Mouse (Mus musculus) neural tube, embryonic 14.5 days (tissue): ENCODE measurements around the gene Naga. TPM values are rescaled to one million over a fixed set of nuclear protein-coding genes. Genes with fewer than 3 reads are reported as not detected.

Experiments
- ATAC-seq: fragments of 200-750 bp; cut with Nextera tagmentation; 2 replicates; pipeline ENCODE4 v1.8.0; 2017; ENCODE audit warnings: low read depth, mild to moderate bottlenecking, moderate TSS enrichment, moderate library complexity
- H3K27ac ChIP-seq: fragments of 300-500 bp; sonication (generic); 2 replicates; pipeline ENCODE4 v1.5.1; 2014; ENCODE audit warnings: low read depth, mild to moderate bottlenecking, control low read depth, low read length, moderate library complexity, mixed read lengths
- H3K27me3 ChIP-seq: fragments of 300-500 bp; sonication (generic); 2 replicates; pipeline ENCODE4 v1.6.1; 2014; ENCODE audit warnings: low read length; ENCODE audit not compliant: control insufficient read depth, insufficient read depth
- H3K36me3 ChIP-seq: fragments of 300-500 bp; sonication (generic); 2 replicates; pipeline ENCODE4 v1.6.1; 2014; ENCODE audit warnings: low read length, mixed read lengths; ENCODE audit not compliant: control insufficient read depth, insufficient read depth
- H3K4me1 ChIP-seq: fragments of 300-500 bp; sonication (generic); 2 replicates; pipeline ENCODE4 v1.6.1; 2014; ENCODE audit warnings: low read length; ENCODE audit not compliant: control insufficient read depth, insufficient read depth
- H3K4me2 ChIP-seq: fragments of 300-500 bp; sonication (generic); 2 replicates; pipeline ENCODE4 v1.6.1; 2014; ENCODE audit warnings: mild to moderate bottlenecking, low read depth, low read length, control low read depth
- H3K4me3 ChIP-seq: fragments of 300-500 bp; sonication (generic); 2 replicates; pipeline ENCODE4 v1.5.1; 2014; ENCODE audit warnings: low read depth, low read length, control low read depth, mixed read lengths
- H3K9ac ChIP-seq: fragments of 300-500 bp; sonication (generic); replicated peaks from 2 replicates; pipeline ENCODE4 v1.6.1; 2014; ENCODE audit warnings: low read depth, mild to moderate bottlenecking, control low read depth, low read length, mixed read lengths
- H3K9me3 ChIP-seq: fragments of 300-500 bp; sonication (generic); 2 replicates; pipeline ENCODE4 v1.6.1; 2016; ENCODE audit warnings: low read length; ENCODE audit not compliant: control insufficient read depth
- WGBS: fragments of 180-500 bp; shearing (Covaris S2); extraction: QIAGEN DNeasy Blood & Tissue Kit; methylation state at CpG from one replicate; pipeline ENCODE4 v1.1.7; 2014; 5-methylcytosine and 5-hydroxymethylcytosine counted together
- polyA plus RNA-seq: library from polyadenylated mRNA; unstranded; fragments of >200 nt; fragmentation: Nextera tagmentation; extraction: Ambion mirVana; gene quantifications from 2 replicates; pipeline ENCODE4 v1.2.1, GENCODE M21; 2014

The Naga gene
- polyA plus RNA-seq, 1 experiment from 2014 or later = 34.9 TPM

GRCm38 (mm10) chr15:82342543-82342935 is 3.8 kb upstream of the Naga start:
- no peak overlapping the region for H3K9ac ChIP-seq
- H3K36me3 ChIP-seq = no peaks in the 10 kb centered on the region
- peaks cover 8% of the 10 kb centered on the region for H3K27me3 ChIP-seq
- H3K27ac ChIP-seq = no peak overlapping the region
- WGBS = 83% methylated on average over 5 of the region's 5 CpGs
- H3K4me1 ChIP-seq = peaks cover 29% of the 10 kb centered on the region
- no peak overlapping the region for H3K4me3 ChIP-seq
- H3K4me2 ChIP-seq = no peak overlapping the region
- no peak for ATAC-seq
- no peaks in the 10 kb centered on the region for H3K9me3 ChIP-seq

- no peaks in the 10 kb centered on the region for H3K36me3 ChIP-seq
- WGBS = 70% methylated on average over 15 of the region's 15 CpGs
- H3K9me3 ChIP-seq = no peaks in the 10 kb centered on the region
- peaks cover 8% of the 10 kb centered on the region for H3K27me3 ChIP-seq
- peaks cover 23% of the 10 kb centered on the region for H3K4me1 ChIP-seq
- H3K4me2 ChIP-seq = peak overlapping the region; percentile 46; the same call in 1 of the 2 replicates
- H3K4me3 ChIP-seq = no peak overlapping the region
- no peak overlapping the region for H3K27ac ChIP-seq
- no peak overlapping the region for H3K9ac ChIP-seq
- ATAC-seq = no peak
Observed at GRCm38 (mm10) chr15:82341675-82342542, 3.2 kb upstream of the Naga start.

GRCm38 (mm10) chr15:82341036-82341501 is 2.3 kb upstream of the Naga start:
- no peaks in the 10 kb centered on the region for H3K36me3 ChIP-seq
- no peak overlapping the region; the same call in 1 of the 2 replicates for H3K27ac ChIP-seq
- peak overlapping the region; percentile 46 for H3K4me2 ChIP-seq
- H3K9me3 ChIP-seq = no peaks in the 10 kb centered on the region
- H3K9ac ChIP-seq = peak overlapping the region; percentile 46
- peak overlapping the region; percentile 21; the same call in 1 of the 2 replicates for H3K4me3 ChIP-seq
- no peak for ATAC-seq
- peaks cover 8% of the 10 kb centered on the region for H3K27me3 ChIP-seq
- H3K4me1 ChIP-seq = peaks cover 18% of the 10 kb centered on the region; the same call in 1 of the 2 replicates
- WGBS = 4% methylated on average over 40 of the region's 40 CpGs

GRCm38 (mm10) chr15:82340414-82341035 is 1.8 kb upstream of the Naga start:
- WGBS = 50% methylated on average over 21 of the region's 21 CpGs
- no peak for ATAC-seq
- H3K4me3 ChIP-seq = 0 out of 2 replicates have a peak overlapping the region, but pooled peaks have one; percentile 21
- H3K9ac ChIP-seq = peak overlapping the region; percentile 46; the same call in 1 of the 2 replicates
- H3K4me2 ChIP-seq = peak overlapping the region; percentile 46
- no peaks in the 10 kb centered on the region for H3K9me3 ChIP-seq
- H3K36me3 ChIP-seq = 0 out of 2 replicates have a peak, but pooled peaks cover 1% of the 10 kb centered on the region
- H3K27me3 ChIP-seq = peaks cover 8% of the 10 kb centered on the region
- no peak overlapping the region; the same call in 1 of the 2 replicates for H3K27ac ChIP-seq
- peaks cover 18% of the 10 kb centered on the region; the same call in 1 of the 2 replicates for H3K4me1 ChIP-seq

GRCm38 (mm10) chr15:82339634-82340254 is 1.0 kb upstream of the Naga start:
- no peak for ATAC-seq
- no peak overlapping the region for H3K4me2 ChIP-seq
- WGBS = 77% methylated on average over 8 of the region's 8 CpGs

GRCm38 (mm10) chr15:82339150-82339549 is 425 bp upstream of the Naga start:
- Histone ChIP-seq H3K9ac (peak overlapping the region; percentile 12; the same call in 1 of the 2 replicates), H3K4me1 (peaks cover 18% of the 10 kb centered on the region; the same call in 1 of the 2 replicates), H3K4me3 (peak overlapping the region; percentile 45), H3K27ac (no peak overlapping the region), H3K9me3 (no peaks in the 10 kb centered on the region), H3K36me3 (0 out of 2 replicates have a peak, but pooled peaks cover 14% of the 10 kb centered on the region), H3K4me2 (peak overlapping the region; percentile 57), H3K27me3 (peaks cover 8% of the 10 kb centered on the region)
- WGBS = 59% methylated on average over 10 of the region's 10 CpGs
- ATAC-seq = no peak

More at GRCm38 (mm10) chr15:82339634-82340254, 1.0 kb upstream of the Naga start:
- H3K36me3 ChIP-seq = 0 out of 2 replicates have a peak, but pooled peaks cover 8% of the 10 kb centered on the region
- H3K27me3 ChIP-seq = peaks cover 8% of the 10 kb centered on the region
- H3K9me3 ChIP-seq = no peaks in the 10 kb centered on the region
- H3K9ac ChIP-seq = no peak overlapping the region
- H3K4me3 ChIP-seq = no peak overlapping the region
- H3K4me1 ChIP-seq = peaks cover 18% of the 10 kb centered on the region; the same call in 1 of the 2 replicates
- no peak overlapping the region for H3K27ac ChIP-seq

GRCm38 (mm10) chr15:82337875-82338274 is 850 bp downstream of the Naga start:
- WGBS = 48% methylated on average over 4 of the region's 4 CpGs
- Histone ChIP-seq H3K4me1 (peaks cover 18% of the 10 kb centered on the region; the same call in 1 of the 2 replicates), H3K27me3 (peaks cover 8% of the 10 kb centered on the region), H3K4me3 (peak overlapping the region; percentile 45), H3K36me3 (0 out of 2 replicates have a peak, but pooled peaks cover 15% of the 10 kb centered on the region), H3K4me2 (peak overlapping the region; percentile 57), H3K9ac (peak overlapping the region; percentile 51; the same call in 1 of the 2 replicates), H3K9me3 (no peaks in the 10 kb centered on the region), H3K27ac (no peak overlapping the region)
- ATAC-seq = no peak

GRCm38 (mm10) chr15:82336629-82337028 is 2.1 kb downstream of the Naga start:
- Histone ChIP-seq H3K36me3 (0 out of 2 replicates have a peak, but pooled peaks cover 15% of the 10 kb centered on the region), H3K4me1 (peaks cover 18% of the 10 kb centered on the region; the same call in 1 of the 2 replicates), H3K27me3 (peaks cover 8% of the 10 kb centered on the region), H3K9ac (no peak overlapping the region), H3K4me3 (no peak overlapping the region), H3K9me3 (no peaks in the 10 kb centered on the region), H3K4me2 (no peak overlapping the region), H3K27ac (no peak overlapping the region)
- no peak for ATAC-seq
- WGBS = 63% methylated on average over 12 of the region's 12 CpGs
